Mouse (Mus musculus) colon, adult 2 months (tissue): ENCODE results near the gene Zfp280b. TPM values are rescaled to one million over a fixed set of nuclear protein-coding genes. Genes with fewer than 3 reads are reported as not detected.

Experiments used
- polyA plus RNA-seq: library from polyadenylated mRNA; depleted of rRNA; stranded (reverse); fragments of >200 nt; gene quantifications from 2 replicates; pipeline ENCODE4 v1.2.3, GENCODE M21; 2012; rRNA removed

The Zfp280b gene
- 5.3 and 5.5 TPM in 2 replicates for polyA plus RNA-seq

GRCm38 (mm10) chr10:76032402-76033118, at the start of gene Zfp280b:
TSS of gene Zfp280b (plus strand) at chr10:76032650.

Other genes starting within 250 kb of the Zfp280b start
- 91.1 and 94.9 TPM in 2 replicates for gene Gstt1, start 234.1 kb upstream of the Zfp280b start, polyA plus RNA-seq
- 0.13 TPM in 1 of 2 replicates, not detected in the other for gene Gstt4, start 210.1 kb upstream of the Zfp280b start, polyA plus RNA-seq
- 202 and 342 TPM in 2 replicates for gene Gstt2, start 195.2 kb upstream of the Zfp280b start, polyA plus RNA-seq
- gene Mif, start 172.4 kb upstream of the Zfp280b start, polyA plus RNA-seq: 757 and 966 TPM in 2 replicates
- 42.2 and 68.7 TPM in 2 replicates for gene Derl3, start 139.2 kb upstream of the Zfp280b start, polyA plus RNA-seq
- 37.4 and 43.5 TPM in 2 replicates for gene Smarcb1, start 111.0 kb upstream of the Zfp280b start, polyA plus RNA-seq
- 907 and 1,047 TPM in 2 replicates for gene Chchd10, start 99.5 kb upstream of the Zfp280b start, polyA plus RNA-seq
- gene Mmp11, start 96.2 kb upstream of the Zfp280b start, polyA plus RNA-seq: 18.7 and 22.4 TPM in 2 replicates
- not detected in 2 replicates for gene Gm867, start 92.0 kb upstream of the Zfp280b start, polyA plus RNA-seq
- 8.1 and 9.0 TPM in 2 replicates for gene Vpreb3, start 89.6 kb upstream of the Zfp280b start, polyA plus RNA-seq
- gene Gm5134, start 78.1 kb upstream of the Zfp280b start, polyA plus RNA-seq: 0.12 and 0.13 TPM in 2 replicates
- not detected in 2 replicates for gene Slc5a4b, start 78.3 kb downstream of the Zfp280b start, polyA plus RNA-seq
- gene Slc5a4a, start 114.8 kb downstream of the Zfp280b start, polyA plus RNA-seq: not detected in 2 replicates
- 32.5 and 40.7 TPM in 2 replicates for gene Prmt2, start 205.2 kb downstream of the Zfp280b start, polyA plus RNA-seq
- 1.6 and 1.7 TPM in 2 replicates for gene S100b, start 221.2 kb downstream of the Zfp280b start, polyA plus RNA-seq